Mouse (Mus musculus) retina, embryonic 14.5 days (tissue): ENCODE results near the gene Pdlim1.

Source experiments
- DNase-seq: peaks from one replicate; pipeline ENCODE4 v3.0.0-alpha.2; 2015; ENCODE audit warnings: low spot score

Gene Pdlim1

GRCm38 (mm10) chr19:40271308-40271892, at the start of gene Pdlim1:
Gene Pdlim1 (minus strand): TSS chr19:40271842.
- DNase-seq: peak; percentile 80

- no peak for DNase-seq
These were observed 47.6 kb upstream of the Pdlim1 start for GRCm38 (mm10) chr19:40319199-40319598.

- no peak for DNase-seq
These were observed 46.9 kb upstream of the Pdlim1 start for GRCm38 (mm10) chr19:40318511-40318910.

- no peak for DNase-seq
These were observed 45.4 kb upstream of the Pdlim1 start for GRCm38 (mm10) chr19:40317001-40317400.

GRCm38 (mm10) chr19:40314252-40314651, 42.6 kb upstream of the Pdlim1 start:
- DNase-seq: no peak

DNA sequence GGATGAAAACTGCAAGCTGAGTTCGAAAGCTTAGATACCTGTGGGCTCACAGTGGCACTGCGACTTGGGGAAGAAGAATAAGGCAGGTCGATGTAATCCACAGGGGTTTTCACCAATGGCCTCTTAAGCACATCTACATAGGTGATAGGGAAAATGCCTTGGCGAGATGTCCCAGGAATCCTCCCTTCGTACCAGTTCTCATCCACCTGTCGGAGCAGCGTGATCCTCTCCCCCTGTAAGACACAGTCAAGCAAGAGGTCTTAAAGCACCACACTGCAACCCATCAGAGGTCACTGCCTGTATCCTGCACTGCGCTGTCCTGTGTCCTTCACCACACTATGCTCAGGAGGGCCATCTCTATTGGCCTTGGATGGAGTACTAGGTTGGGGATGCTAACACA, 40.0 kb upstream of the Pdlim1 start:
- DNase-seq: no peak

DNA sequence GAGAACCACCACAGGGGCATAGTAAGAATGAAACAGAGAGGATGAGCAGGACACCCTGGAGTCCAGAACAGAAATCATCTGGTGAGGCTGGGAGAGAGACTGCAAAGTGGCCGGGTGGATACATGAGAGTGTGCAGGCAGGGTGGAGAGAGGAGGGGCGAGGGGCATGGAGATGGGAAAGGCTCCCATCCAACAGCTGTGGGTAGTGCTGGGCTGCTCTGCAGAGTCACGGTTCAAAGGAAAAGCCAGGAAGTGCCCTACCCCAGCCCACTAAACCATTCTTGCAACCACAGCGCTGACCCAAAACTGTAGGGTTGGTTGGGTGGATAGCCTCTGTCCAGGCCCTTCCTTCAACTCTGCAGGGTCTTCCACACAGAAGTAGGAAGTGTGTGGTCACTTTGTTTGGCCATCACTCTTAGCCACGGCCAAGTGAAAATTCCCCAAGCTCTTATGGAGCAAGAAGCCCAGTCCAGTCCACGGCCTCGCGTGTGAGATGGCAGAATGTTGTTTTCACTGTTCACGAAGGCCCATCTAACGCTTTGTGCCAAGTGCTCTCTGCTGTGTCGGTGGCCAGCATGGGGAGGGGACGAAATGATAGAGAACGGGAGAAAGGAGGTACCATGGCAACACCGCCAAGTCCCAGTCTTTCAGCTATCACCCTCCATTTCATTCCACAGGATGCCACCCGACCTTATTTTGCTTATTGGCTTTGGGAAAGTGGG, 38.9 kb upstream of the Pdlim1 start:
- no peak for DNase-seq

- no peak for DNase-seq
These were observed 38.3 kb upstream of the Pdlim1 start for GRCm38 (mm10) chr19:40309911-40310310.

- no peak for DNase-seq
These were observed 35.9 kb upstream of the Pdlim1 start for GRCm38 (mm10) chr19:40307550-40307949.

DNA sequence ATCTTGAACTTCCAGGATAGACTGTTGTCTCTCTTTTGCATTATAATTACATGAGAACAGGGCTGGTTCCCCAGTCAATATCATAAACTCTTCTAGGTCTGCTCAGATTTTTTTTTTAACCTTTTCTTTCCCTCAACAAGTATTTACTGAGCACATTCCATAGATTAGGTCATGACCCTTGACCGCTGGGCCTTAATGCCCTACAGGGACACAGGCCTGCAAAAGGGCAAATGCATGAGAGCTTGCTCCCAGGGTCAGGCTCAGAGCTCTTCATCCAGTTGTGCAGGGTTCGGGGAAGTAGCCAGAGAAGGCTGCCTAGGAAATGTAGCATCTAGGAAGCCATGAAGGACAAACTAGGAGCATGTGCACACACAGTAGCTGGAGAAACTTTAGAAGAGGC, 35.0 kb upstream of the Pdlim1 start:
- no peak for DNase-seq

DNA sequence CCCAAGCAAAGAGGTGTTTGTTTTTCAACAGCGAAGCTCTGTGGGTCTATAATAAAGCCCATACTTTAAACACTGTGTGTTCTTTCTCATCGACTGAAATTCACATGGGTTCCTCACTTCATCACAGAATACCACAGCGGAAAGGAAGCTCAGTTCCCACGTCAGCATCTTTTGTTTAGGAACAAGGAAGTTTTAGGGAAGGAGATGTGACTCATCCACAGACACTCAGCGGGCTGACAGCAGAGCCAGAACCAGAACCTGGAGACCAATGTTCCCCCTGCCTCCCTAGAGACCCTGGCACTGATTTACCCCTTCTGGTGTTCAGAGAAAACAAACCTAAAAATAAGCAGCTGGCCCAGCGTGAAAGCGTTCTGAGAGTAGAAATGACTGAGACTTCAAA, 33.8 kb upstream of the Pdlim1 start:
- no peak for DNase-seq

DNA sequence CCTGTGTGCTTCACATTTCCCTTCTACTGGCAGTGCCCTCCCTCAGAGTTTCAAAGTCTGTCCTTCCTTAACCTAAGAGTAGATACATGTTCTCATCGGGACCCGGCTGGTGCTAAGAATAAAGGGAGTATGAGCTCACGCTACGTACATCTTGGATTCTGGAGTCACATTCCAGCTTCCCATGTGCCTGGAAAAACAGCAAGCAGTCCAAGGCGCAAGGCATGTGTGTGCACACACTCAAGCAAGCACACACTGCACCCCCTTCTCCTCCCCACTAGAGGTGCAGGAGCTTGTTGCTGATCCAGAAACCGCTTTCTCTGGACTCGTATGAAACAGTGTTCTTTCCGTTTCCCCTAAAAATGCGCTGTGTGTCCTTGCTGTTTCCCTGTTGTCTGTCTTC, 31.3 kb upstream of the Pdlim1 start:
- DNase-seq: no peak

GRCm38 (mm10) chr19:40302477-40302876, 30.8 kb upstream of the Pdlim1 start:
- no peak for DNase-seq

- no peak for DNase-seq
These were observed 28.5 kb upstream of the Pdlim1 start for GRCm38 (mm10) chr19:40299983-40300759.

- DNase-seq: no peak
These were observed 27.5 kb upstream of the Pdlim1 start for GRCm38 (mm10) chr19:40299182-40299581.

- no peak for DNase-seq
These were observed 26.9 kb upstream of the Pdlim1 start for GRCm38 (mm10) chr19:40298574-40298973.

DNA sequence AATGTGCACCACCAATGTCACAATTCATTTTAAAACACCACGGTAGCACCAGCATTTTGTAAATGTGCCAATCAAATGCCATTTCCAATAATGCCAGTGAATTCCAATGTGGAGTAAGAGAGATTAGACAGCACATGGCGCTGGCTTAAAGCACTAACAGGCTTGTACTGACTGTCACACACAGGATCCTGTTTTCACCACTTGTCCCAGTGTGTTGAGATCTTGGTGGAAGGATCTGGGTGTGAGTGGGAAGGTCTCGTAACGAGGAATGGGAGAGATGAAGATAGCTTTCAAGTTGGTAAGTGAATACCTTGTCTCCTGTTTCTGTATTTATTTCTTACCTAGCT, 26.1 kb upstream of the Pdlim1 start:
- no peak for DNase-seq

- DNase-seq: no peak
These were observed 25.6 kb upstream of the Pdlim1 start for GRCm38 (mm10) chr19:40297078-40297797.

GRCm38 (mm10) chr19:40294231-40294630, 22.6 kb upstream of the Pdlim1 start:
- DNase-seq: no peak

GRCm38 (mm10) chr19:40293791-40294190, 22.1 kb upstream of the Pdlim1 start:
- DNase-seq: no peak

- no peak for DNase-seq
These were observed 18.6 kb upstream of the Pdlim1 start for GRCm38 (mm10) chr19:40290099-40290724.

- no peak for DNase-seq
These were observed 16.8 kb upstream of the Pdlim1 start for GRCm38 (mm10) chr19:40288415-40288814.
